Mouse (Mus musculus) midbrain, embryonic 14.5 days (tissue): ENCODE results near the gene Nbr1. TPM values are rescaled to one million over a fixed set of nuclear protein-coding genes. Genes with fewer than 3 reads are reported as not detected.

Experiments
- ATAC-seq: fragments of 200-750 bp; cut with Nextera tagmentation; 2 replicates; pipeline ENCODE4 v1.8.0; 2017; ENCODE audit warnings: moderate number of reproducible peaks, moderate library complexity; ENCODE audit not compliant: low FRiP score, low TSS enrichment
- DNase-seq: peaks from one replicate; pipeline ENCODE4 v3.0.0-alpha.2; 2015
- H3K27ac ChIP-seq: fragments of 300-500 bp; sonication (generic); replicated peaks from 2 replicates; pipeline ENCODE4 v1.5.1; 2014; ENCODE audit warnings: mild to moderate bottlenecking, low read depth, low read length, moderate library complexity
- H3K27me3 ChIP-seq: fragments of 300-500 bp; sonication (generic); 2 replicates; pipeline ENCODE4 v1.6.1; 2014; ENCODE audit warnings: low read length, control low read depth, mixed read lengths; ENCODE audit not compliant: control insufficient read depth, insufficient read depth
- H3K36me3 ChIP-seq: fragments of 300-500 bp; sonication (generic); 2 replicates; pipeline ENCODE4 v1.6.1; 2014; ENCODE audit warnings: low read length, control low read depth; ENCODE audit not compliant: control insufficient read depth, insufficient read depth
- H3K4me1 ChIP-seq: fragments of 300-500 bp; sonication (generic); 2 replicates; pipeline ENCODE4 v1.6.1; 2014; ENCODE audit warnings: mild to moderate bottlenecking, antibody characterized with exemption, low read length, control low read depth; ENCODE audit not compliant: control insufficient read depth, insufficient read depth
- H3K4me2 ChIP-seq: fragments of 300-500 bp; sonication (generic); 2 replicates; pipeline ENCODE4 v1.6.1; 2014; ENCODE audit warnings: mild to moderate bottlenecking, low read length, moderate library complexity
- H3K4me3 ChIP-seq: fragments of 300-500 bp; sonication (generic); replicated peaks from 2 replicates; pipeline ENCODE4 v1.5.1; 2014; ENCODE audit warnings: low read depth, low read length
- H3K9ac ChIP-seq: fragments of 300-500 bp; sonication (generic); replicated peaks from 2 replicates; pipeline ENCODE4 v1.6.1; 2014; ENCODE audit warnings: mild to moderate bottlenecking, low read length, moderate library complexity
- H3K9me3 ChIP-seq: fragments of 300-500 bp; sonication (generic); 2 replicates; pipeline ENCODE4 v1.6.1; 2016; ENCODE audit warnings: low read length, control low read depth, mixed read lengths; ENCODE audit not compliant: control insufficient read depth
- WGBS: fragments of 180-500 bp; shearing (Covaris S2); extraction: QIAGEN DNeasy Blood & Tissue Kit; methylation state at CpG from one replicate; pipeline ENCODE4 v1.1.7; 2014; 5-methylcytosine and 5-hydroxymethylcytosine counted together
- polyA plus RNA-seq: library from polyadenylated mRNA; unstranded; fragments of >200 nt; fragmentation: Nextera tagmentation; extraction: Ambion mirVana; gene quantifications from 2 replicates; pipeline ENCODE4 v1.2.1, GENCODE M21; 2014

Nbr1 gene
- polyA plus RNA-seq, 1 experiment from 2014 or later: 101 TPM

DNA sequence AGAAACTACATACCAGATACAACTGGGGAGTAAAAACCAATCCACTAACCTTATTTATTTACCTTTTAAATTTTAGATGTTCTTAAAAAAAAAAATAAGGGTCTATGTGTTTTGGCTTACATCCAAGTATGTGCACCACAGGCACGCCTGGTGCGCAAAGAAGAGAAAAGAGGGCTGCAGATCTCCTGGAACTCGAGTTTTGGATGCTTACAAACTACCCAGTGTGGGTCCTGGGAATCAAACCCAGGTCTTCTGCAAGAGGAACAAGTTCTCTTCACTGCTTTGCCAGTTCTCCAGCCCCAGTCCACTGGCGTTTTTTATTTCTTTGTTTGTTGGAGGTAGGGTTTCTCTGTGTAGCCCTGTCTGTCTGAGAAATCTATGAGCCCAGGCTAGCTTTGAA lies 25.3 kb upstream of the Nbr1 start:
- Histone ChIP-seq H3K4me2 (no peak overlapping the region), H3K27me3 (no peaks in the 10 kb centered on the region), H3K4me3 (no peak overlapping the region), H3K27ac (no peak overlapping the region), H3K36me3 (peaks cover 13% of the 10 kb centered on the region; the same call in 1 of the 2 replicates), H3K4me1 (no peaks in the 10 kb centered on the region), H3K9ac (no peak overlapping the region), H3K9me3 (no peaks in the 10 kb centered on the region)
- ATAC-seq (no peak), DNase-seq (no peak)
- 88% methylated on average over 4 of the region's 4 CpGs for WGBS

DNA sequence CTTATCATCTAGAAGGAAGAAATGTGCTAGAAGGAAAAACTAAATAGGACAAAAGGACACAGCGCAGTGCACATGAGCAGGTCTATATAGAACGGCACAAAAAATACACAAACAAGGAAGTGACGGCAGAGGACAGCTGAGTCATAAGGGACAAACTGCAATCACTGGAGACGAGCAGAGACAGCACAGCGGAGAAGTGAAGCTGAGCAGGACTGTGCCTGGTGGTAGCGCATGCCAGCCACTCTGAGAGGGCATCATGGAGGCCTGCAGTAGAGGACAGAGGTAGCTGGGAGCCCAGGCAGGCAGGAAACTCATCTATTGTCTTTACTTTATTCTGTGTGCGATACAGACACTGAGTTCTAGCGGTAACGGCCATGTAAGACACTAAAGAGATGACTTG lies 8.4 kb upstream of the Nbr1 start:
- Histone ChIP-seq H3K9me3 (no peaks in the 10 kb centered on the region), H3K27me3 (no peaks in the 10 kb centered on the region), H3K4me2 (no peak overlapping the region), H3K27ac (no peak overlapping the region), H3K9ac (no peak overlapping the region), H3K36me3 (0 out of 2 replicates have a peak, but pooled peaks cover 3% of the 10 kb centered on the region), H3K4me3 (no peak overlapping the region), H3K4me1 (no peaks in the 10 kb centered on the region)
- 86% methylated on average over 9 of the region's 9 CpGs for WGBS
- DNase-seq (no peak), ATAC-seq (no peak)

DNA sequence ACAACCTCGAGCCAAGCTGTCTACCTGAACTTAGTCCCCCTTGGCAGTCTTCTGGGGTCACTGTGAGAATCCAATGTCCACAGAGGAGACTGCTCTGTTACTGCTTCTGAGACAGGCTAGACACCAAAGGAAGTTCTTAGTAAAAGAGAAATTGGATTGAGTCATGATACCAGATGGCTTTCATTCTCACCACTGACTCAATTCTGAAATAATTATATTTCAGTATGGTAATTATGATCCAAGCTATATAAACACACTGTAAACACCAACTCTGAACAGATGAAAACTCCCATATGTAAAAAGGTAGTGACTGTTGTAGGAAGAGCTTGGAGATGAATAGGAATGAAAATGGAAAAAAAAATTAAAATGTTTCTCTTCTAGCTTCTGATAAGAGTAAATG lies 7.8 kb upstream of the Nbr1 start:
- Histone ChIP-seq H3K4me2 (no peak overlapping the region), H3K9ac (no peak overlapping the region), H3K36me3 (0 out of 2 replicates have a peak, but pooled peaks cover 3% of the 10 kb centered on the region), H3K27me3 (no peaks in the 10 kb centered on the region), H3K4me3 (no peak overlapping the region), H3K4me1 (no peaks in the 10 kb centered on the region), H3K27ac (no peak overlapping the region), H3K9me3 (no peaks in the 10 kb centered on the region)
- ATAC-seq (no peak), DNase-seq (no peak)
- 87% methylated on average over 1 of the region's 1 CpGs for WGBS

DNA sequence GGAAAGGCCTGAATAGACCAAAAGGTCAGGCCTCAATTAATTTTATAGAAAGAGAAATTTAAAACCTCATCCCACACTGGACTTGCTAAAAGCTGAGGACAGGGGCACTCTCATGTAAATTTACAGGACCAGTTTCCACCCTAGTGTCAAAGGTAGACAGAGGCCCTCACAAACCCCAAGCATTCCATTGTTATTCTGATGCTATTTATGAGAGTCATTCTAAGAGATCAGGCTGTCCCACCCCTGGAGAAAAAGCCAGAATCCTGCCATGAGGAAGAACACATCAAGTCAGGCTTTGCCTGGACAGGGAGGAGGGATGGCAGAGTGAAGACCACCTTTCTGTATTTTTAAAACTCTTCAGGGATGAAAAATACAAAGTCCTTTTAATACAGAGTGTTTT lies 3.4 kb upstream of the Nbr1 start:
- Histone ChIP-seq H3K9me3 (no peaks in the 10 kb centered on the region), H3K27me3 (no peaks in the 10 kb centered on the region), H3K4me3 (no peak overlapping the region), H3K27ac (no peak overlapping the region), H3K9ac (no peak overlapping the region), H3K4me1 (peaks cover 2% of the 10 kb centered on the region; the same call in 1 of the 2 replicates), H3K4me2 (no peak overlapping the region), H3K36me3 (0 out of 2 replicates have a peak, but pooled peaks cover 1% of the 10 kb centered on the region)
- ATAC-seq (no peak), DNase-seq (no peak)

DNA sequence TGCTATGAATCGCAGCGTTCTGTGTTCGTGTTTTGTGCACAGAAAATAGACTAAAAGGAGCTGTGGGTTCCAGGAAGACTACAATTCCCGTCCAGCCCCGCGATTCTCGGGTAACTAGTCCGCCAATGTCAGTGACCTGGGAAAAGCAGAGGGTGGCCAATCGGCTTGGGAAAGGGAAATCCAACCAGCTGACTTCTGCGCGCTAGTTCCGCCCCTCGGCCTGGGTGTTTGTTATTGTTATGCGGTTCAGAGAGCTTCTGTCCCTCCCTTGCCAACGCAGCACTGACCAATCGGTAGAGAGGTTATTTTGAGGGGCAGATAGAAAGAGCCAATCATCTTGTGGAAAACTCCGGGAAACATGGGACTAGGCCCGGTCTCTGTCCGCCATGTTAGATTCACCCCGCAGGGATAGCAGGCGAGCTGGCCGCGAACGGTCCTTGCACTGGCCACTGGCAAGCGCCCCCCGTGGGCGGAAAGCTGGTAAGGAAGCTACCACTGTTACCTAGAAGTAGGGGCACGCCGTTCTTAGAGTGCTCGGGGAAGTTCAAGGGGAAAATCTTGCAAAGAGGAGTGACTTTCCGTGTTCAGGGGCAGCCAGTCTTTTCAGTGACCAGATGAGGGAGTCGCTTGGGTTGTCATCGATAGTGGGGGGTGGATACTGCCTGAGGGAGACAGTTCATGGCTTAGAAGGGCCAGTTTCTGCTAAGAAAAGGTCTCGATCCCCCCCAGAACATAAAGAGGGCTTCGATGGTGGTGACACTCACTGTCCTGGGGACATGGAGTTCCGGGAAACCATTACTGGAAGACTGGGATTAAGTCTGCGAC lies 739 bp downstream of the Nbr1 start:
- Histone ChIP-seq H3K9me3 (no peaks in the 10 kb centered on the region), H3K9ac (peak overlapping the region; percentile 76), H3K4me1 (peaks cover 16% of the 10 kb centered on the region), H3K27ac (peak overlapping the region; percentile 90), H3K27me3 (no peaks in the 10 kb centered on the region), H3K4me2 (peak overlapping the region; percentile 77), H3K36me3 (peaks cover 24% of the 10 kb centered on the region), H3K4me3 (peak overlapping the region; percentile 76)
- peak; percentile 98 for ATAC-seq
- WGBS: under 1% methylated on average over 37 of the region's 37 CpGs
- peak; percentile 98 for DNase-seq

DNA sequence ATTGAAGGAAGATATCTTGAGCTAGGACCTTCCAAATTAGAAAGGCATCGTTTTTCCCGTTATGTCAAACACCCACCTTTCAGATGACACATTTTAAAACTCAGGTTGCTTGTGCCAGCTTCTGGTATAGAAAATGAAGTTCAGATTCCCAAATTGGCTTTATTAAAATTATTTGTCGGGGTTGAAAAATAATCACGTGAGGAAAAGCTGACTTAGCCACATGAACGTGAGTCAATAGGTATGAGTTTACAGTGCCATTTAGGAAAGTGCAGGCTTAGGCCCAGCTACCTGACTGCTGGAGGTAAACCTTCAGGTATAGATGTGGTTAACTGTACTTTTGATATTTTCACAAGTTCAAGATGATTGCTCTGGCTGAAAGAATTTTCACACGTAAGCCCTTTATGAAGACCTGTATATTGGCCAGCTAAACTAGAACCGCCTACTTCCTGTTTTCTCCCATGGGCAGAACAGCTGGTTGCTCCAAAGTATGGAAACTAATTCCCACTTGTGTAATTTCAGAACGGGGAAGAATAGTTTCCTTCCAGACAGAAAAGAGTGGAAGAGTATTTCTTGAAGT lies 1.5 kb downstream of the Nbr1 start:
- Histone ChIP-seq H3K27ac (peak overlapping the region; percentile 90), H3K36me3 (peaks cover 31% of the 10 kb centered on the region), H3K4me3 (peak overlapping the region; percentile 76), H3K27me3 (no peaks in the 10 kb centered on the region), H3K9me3 (no peaks in the 10 kb centered on the region), H3K9ac (peak overlapping the region; percentile 76), H3K4me2 (peak overlapping the region; percentile 77), H3K4me1 (peaks cover 16% of the 10 kb centered on the region)
- DNase-seq: peak; percentile 15
- ATAC-seq: no peak
- 31% methylated on average over 8 of the region's 8 CpGs for WGBS

DNA sequence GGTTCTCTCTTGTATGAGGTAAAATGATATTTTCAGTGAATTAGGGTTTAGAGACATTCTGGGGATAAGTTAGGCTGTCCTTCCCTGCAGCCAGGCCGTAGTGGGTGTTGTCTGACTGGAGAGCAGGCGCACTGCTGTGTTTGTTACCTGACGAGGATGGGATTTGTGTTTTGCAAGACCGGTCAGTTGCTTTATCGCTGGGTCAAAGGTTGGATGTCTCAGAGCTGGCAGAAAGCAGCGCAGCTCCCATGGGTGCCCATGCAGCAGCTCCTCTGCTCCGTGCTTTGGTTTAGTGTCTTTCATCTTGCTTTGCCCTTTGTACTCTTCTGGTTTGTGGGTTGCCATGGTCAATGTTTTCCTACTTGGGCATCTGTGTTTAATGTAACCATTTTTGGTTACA lies 4.6 kb downstream of the Nbr1 start:
- no peak overlapping the region for H3K27ac ChIP-seq
- H3K36me3 ChIP-seq: peaks cover 62% of the 10 kb centered on the region
- no peaks in the 10 kb centered on the region for H3K27me3 ChIP-seq
- WGBS: 89% methylated on average over 7 of the region's 7 CpGs
- no peak for DNase-seq
- no peak overlapping the region for H3K4me2 ChIP-seq
- H3K4me1 ChIP-seq: peaks cover 16% of the 10 kb centered on the region
- no peaks in the 10 kb centered on the region for H3K9me3 ChIP-seq
- H3K9ac ChIP-seq: no peak overlapping the region
- H3K4me3 ChIP-seq: no peak overlapping the region
- ATAC-seq: no peak

DNA sequence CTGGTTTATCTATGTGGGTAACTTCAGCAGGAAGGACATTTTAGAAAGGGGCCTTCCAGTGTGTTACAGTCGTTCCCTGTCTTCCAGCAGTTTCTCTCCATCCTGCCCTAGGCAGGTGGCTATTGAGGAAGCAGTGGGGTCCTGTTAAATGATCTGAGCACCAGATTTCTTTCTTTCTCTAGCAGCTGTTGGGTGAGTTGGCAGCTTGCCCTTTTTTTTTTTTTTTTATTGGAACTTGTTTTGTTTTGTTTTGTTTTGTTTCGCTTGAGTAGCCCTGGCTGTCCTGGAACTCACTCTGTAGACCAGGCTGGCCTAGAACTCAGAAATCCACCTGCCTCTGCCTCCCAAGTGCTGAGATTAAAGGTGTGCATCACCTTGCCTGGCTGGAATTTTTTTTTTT lies 5.0 kb downstream of the Nbr1 start:
- no peak overlapping the region for H3K4me2 ChIP-seq
- peaks cover 16% of the 10 kb centered on the region for H3K4me1 ChIP-seq
- DNase-seq (peak; percentile 4), ATAC-seq (no peak)
- no peak overlapping the region for H3K9ac ChIP-seq
- no peak overlapping the region for H3K27ac ChIP-seq
- no peaks in the 10 kb centered on the region for H3K9me3 ChIP-seq
- H3K27me3 ChIP-seq: no peaks in the 10 kb centered on the region
- H3K36me3 ChIP-seq: peaks cover 64% of the 10 kb centered on the region
- WGBS: 78% methylated on average over 2 of the region's 2 CpGs
- H3K4me3 ChIP-seq: no peak overlapping the region

DNA sequence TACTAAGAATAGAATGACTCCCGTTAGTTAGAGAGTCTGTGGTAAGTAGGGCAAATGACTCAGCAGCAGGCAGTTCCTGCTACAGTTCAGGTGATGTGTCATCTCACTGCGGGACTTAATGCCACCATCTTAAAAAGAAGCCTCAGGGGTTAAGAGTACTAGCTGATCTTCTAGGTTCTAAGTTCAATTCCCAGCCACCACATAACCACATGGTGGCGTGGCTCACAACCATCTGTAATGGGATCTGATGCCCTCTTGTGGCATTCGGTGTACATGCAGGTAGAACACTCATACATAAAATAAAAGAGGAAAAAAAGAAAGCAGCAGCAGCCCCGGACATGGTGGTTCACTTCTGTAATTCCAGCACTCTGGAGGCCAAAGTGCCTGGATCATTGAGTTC lies 10.4 kb downstream of the Nbr1 start:
- Histone ChIP-seq H3K4me3 (no peak overlapping the region), H3K4me2 (no peak overlapping the region), H3K4me1 (no peaks in the 10 kb centered on the region), H3K9me3 (no peaks in the 10 kb centered on the region), H3K27me3 (no peaks in the 10 kb centered on the region), H3K9ac (no peak overlapping the region), H3K36me3 (peaks cover 91% of the 10 kb centered on the region), H3K27ac (no peak overlapping the region)
- DNase-seq (peak; percentile 78), ATAC-seq (no peak)
- whole genome bisulfite sequencing: 36% methylated on average over 5 of the region's 5 CpGs
